Mouse (Mus musculus) forebrain, embryonic 16.5 days (tissue): ENCODE results near the gene Nav2. TPM values are rescaled to one million over a fixed set of nuclear protein-coding genes. Genes with fewer than 3 reads are reported as not detected.

Experiments used
- ATAC-seq: fragments of 200-750 bp; cut with Nextera tagmentation; 2 replicates; pipeline ENCODE4 v1.8.0; 2017; ENCODE audit warnings: mild to moderate bottlenecking, moderate library complexity
- H3K27ac ChIP-seq: fragments of 300-500 bp; sonication (generic); 2 replicates; pipeline ENCODE4 v1.5.1; 2014; ENCODE audit warnings: low read length, control low read depth
- H3K27me3 ChIP-seq: fragments of 300-500 bp; sonication (generic); replicated peaks from 2 replicates; pipeline ENCODE4 v1.6.1; 2014; ENCODE audit warnings: low read length; ENCODE audit not compliant: control insufficient read depth, insufficient read depth
- H3K36me3 ChIP-seq: fragments of 300-500 bp; sonication (generic); 2 replicates; pipeline ENCODE4 v1.6.1; 2014; ENCODE audit not compliant: control insufficient read depth, insufficient read depth
- H3K4me1 ChIP-seq: fragments of 300-500 bp; sonication (generic); replicated peaks from 2 replicates; pipeline ENCODE4 v1.6.1; 2014; ENCODE audit warnings: low read length; ENCODE audit not compliant: control insufficient read depth, insufficient read depth
- H3K4me2 ChIP-seq: fragments of 300-500 bp; sonication (generic); 2 replicates; pipeline ENCODE4 v1.6.1; 2014; ENCODE audit warnings: mild to moderate bottlenecking, low read length, control low read depth
- H3K4me3 ChIP-seq: fragments of 300-500 bp; sonication (generic); replicated peaks from 2 replicates; pipeline ENCODE4 v1.5.1; 2014; ENCODE audit warnings: mild to moderate bottlenecking, low read length, control low read depth
- H3K9ac ChIP-seq: fragments of 300-500 bp; sonication (generic); replicated peaks from 2 replicates; pipeline ENCODE4 v1.6.1; 2014; ENCODE audit warnings: low read depth, low read length, control low read depth
- H3K9me3 ChIP-seq: fragments of 300-500 bp; sonication (generic); 2 replicates; pipeline ENCODE4 v1.6.1; 2016; ENCODE audit warnings: low read length; ENCODE audit not compliant: control insufficient read depth
- WGBS: fragments of 180-500 bp; shearing (Covaris S2); extraction: QIAGEN DNeasy Blood & Tissue Kit; methylation state at CpG from one replicate; pipeline ENCODE4 v1.1.7; 2014; 5-methylcytosine and 5-hydroxymethylcytosine counted together
- polyA plus RNA-seq: library from polyadenylated mRNA; unstranded; fragments of >200 nt; fragmentation: Nextera tagmentation; extraction: Ambion mirVana; gene quantifications from 2 replicates; pipeline ENCODE4 v1.2.1, GENCODE M21; 2015

Nav2 gene
- polyA plus RNA-seq, 1 experiment from 2014 or later, result 35.2 TPM

GRCm38 (mm10) chr7:48917463-48917862, 8.9 kb downstream of the Nav2 start:
- WGBS, result 24% methylated on average over 5 of the region's 5 CpGs
- H3K27ac ChIP-seq, result no peak overlapping the region
- ATAC-seq, result no peak

GRCm38 (mm10) chr7:48917988-48918387, 9.5 kb downstream of the Nav2 start:
- H3K27me3 ChIP-seq, result peaks cover 16% of the 10 kb centered on the region
- no peaks in the 10 kb centered on the region for H3K9me3 ChIP-seq
- H3K27ac ChIP-seq, result no peak overlapping the region
- no peaks in the 10 kb centered on the region for H3K36me3 ChIP-seq
- H3K9ac ChIP-seq, result no peak overlapping the region
- 5% methylated on average over 5 of the region's 5 CpGs for WGBS
- no peak overlapping the region for H3K4me3 ChIP-seq
- H3K4me1 ChIP-seq, result no peaks in the 10 kb centered on the region
- ATAC-seq, result no peak
- no peak overlapping the region for H3K4me2 ChIP-seq

More at GRCm38 (mm10) chr7:48917463-48917862, 8.9 kb downstream of the Nav2 start:
- H3K4me1 ChIP-seq, result no peaks in the 10 kb centered on the region
- H3K4me2 ChIP-seq, result no peak overlapping the region
- no peak overlapping the region for H3K9ac ChIP-seq
- no peaks in the 10 kb centered on the region for H3K36me3 ChIP-seq
- no peak overlapping the region for H3K4me3 ChIP-seq
- H3K27me3 ChIP-seq, result peaks cover 16% of the 10 kb centered on the region
- H3K9me3 ChIP-seq, result no peaks in the 10 kb centered on the region

- ATAC-seq, result no peak
Measured at GRCm38 (mm10) chr7:48918389-48918788, 9.9 kb downstream of the Nav2 start.

GRCm38 (mm10) chr7:48923620-48924019, 15.1 kb downstream of the Nav2 start:
- Histone ChIP-seq H3K27ac (no peak overlapping the region), H3K9ac (no peak overlapping the region), H3K36me3 (no peaks in the 10 kb centered on the region), H3K9me3 (no peaks in the 10 kb centered on the region), H3K4me1 (no peaks in the 10 kb centered on the region), H3K4me3 (no peak overlapping the region), H3K27me3 (peaks cover 5% of the 10 kb centered on the region; the same call in 1 of the 2 replicates), H3K4me2 (no peak overlapping the region)
- 90% methylated on average over 10 of the region's 10 CpGs for WGBS
- ATAC-seq, result no peak

More at GRCm38 (mm10) chr7:48918389-48918788, 9.9 kb downstream of the Nav2 start:
- H3K9ac ChIP-seq, result no peak overlapping the region
- H3K27me3 ChIP-seq, result peaks cover 16% of the 10 kb centered on the region
- no peaks in the 10 kb centered on the region for H3K36me3 ChIP-seq
- no peak overlapping the region for H3K4me3 ChIP-seq
- no peak overlapping the region for H3K27ac ChIP-seq
- no peak overlapping the region for H3K4me2 ChIP-seq
- WGBS, result 20% methylated on average over 11 of the region's 11 CpGs
- no peaks in the 10 kb centered on the region for H3K4me1 ChIP-seq
- H3K9me3 ChIP-seq, result no peaks in the 10 kb centered on the region

- no peaks in the 10 kb centered on the region for H3K9me3 ChIP-seq
- H3K4me2 ChIP-seq, result no peak overlapping the region
- H3K27me3 ChIP-seq, result no peaks in the 10 kb centered on the region
- H3K36me3 ChIP-seq, result no peaks in the 10 kb centered on the region
- no peak for ATAC-seq
- H3K9ac ChIP-seq, result no peak overlapping the region
- 87% methylated on average over 3 of the region's 3 CpGs for WGBS
- H3K4me1 ChIP-seq, result no peaks in the 10 kb centered on the region
- no peak overlapping the region for H3K4me3 ChIP-seq
- no peak overlapping the region for H3K27ac ChIP-seq
Measured at GRCm38 (mm10) chr7:48925214-48925613, 16.7 kb downstream of the Nav2 start.

GRCm38 (mm10) chr7:48928364-48928763, 19.8 kb downstream of the Nav2 start:
- ATAC-seq, result peak; percentile 45; the same call in 1 of the 2 replicates
- H3K36me3 ChIP-seq, result no peaks in the 10 kb centered on the region
- H3K9ac ChIP-seq, result no peak overlapping the region
- H3K4me3 ChIP-seq, result no peak overlapping the region
- H3K27me3 ChIP-seq, result no peaks in the 10 kb centered on the region
- H3K4me1 ChIP-seq, result no peaks in the 10 kb centered on the region
- no peak overlapping the region for H3K4me2 ChIP-seq
- H3K9me3 ChIP-seq, result no peaks in the 10 kb centered on the region
- 7% methylated on average over 3 of the region's 3 CpGs for WGBS
- no peak overlapping the region for H3K27ac ChIP-seq

- WGBS, result 39% methylated on average over 5 of the region's 5 CpGs
- Histone ChIP-seq H3K4me1 (no peaks in the 10 kb centered on the region), H3K36me3 (no peaks in the 10 kb centered on the region), H3K4me2 (no peak overlapping the region), H3K9me3 (no peaks in the 10 kb centered on the region), H3K4me3 (no peak overlapping the region), H3K9ac (no peak overlapping the region), H3K27me3 (no peaks in the 10 kb centered on the region; the same call in 1 of the 2 replicates), H3K27ac (no peak overlapping the region)
- no peak for ATAC-seq
Measured at GRCm38 (mm10) chr7:48930399-48930798, 21.9 kb downstream of the Nav2 start.

- H3K36me3 ChIP-seq, result no peaks in the 10 kb centered on the region
- no peak overlapping the region for H3K4me2 ChIP-seq
- no peak overlapping the region for H3K4me3 ChIP-seq
- H3K27ac ChIP-seq, result no peak overlapping the region
- ATAC-seq, result no peak
- H3K4me1 ChIP-seq, result no peaks in the 10 kb centered on the region
- 88% methylated on average over 2 of the region's 2 CpGs for WGBS
- no peak overlapping the region for H3K9ac ChIP-seq
- peaks cover 2% of the 10 kb centered on the region for H3K27me3 ChIP-seq
- H3K9me3 ChIP-seq, result no peaks in the 10 kb centered on the region
Measured at GRCm38 (mm10) chr7:48932138-48932537, 23.6 kb downstream of the Nav2 start.

GRCm38 (mm10) chr7:48934816-48935215, 26.3 kb downstream of the Nav2 start:
- Histone ChIP-seq H3K4me1 (no peaks in the 10 kb centered on the region), H3K9ac (no peak overlapping the region), H3K36me3 (no peaks in the 10 kb centered on the region), H3K27me3 (peaks cover 2% of the 10 kb centered on the region), H3K9me3 (no peaks in the 10 kb centered on the region), H3K4me2 (no peak overlapping the region), H3K27ac (no peak overlapping the region), H3K4me3 (no peak overlapping the region)
- ATAC-seq, result no peak
- 89% methylated on average over 2 of the region's 2 CpGs for WGBS

- Histone ChIP-seq H3K4me1 (no peaks in the 10 kb centered on the region), H3K4me2 (no peak overlapping the region), H3K9me3 (no peaks in the 10 kb centered on the region), H3K9ac (no peak overlapping the region), H3K27ac (no peak overlapping the region), H3K27me3 (peaks cover 6% of the 10 kb centered on the region), H3K4me3 (no peak overlapping the region), H3K36me3 (no peaks in the 10 kb centered on the region)
- ATAC-seq, result no peak
- whole genome bisulfite sequencing, result 85% methylated on average over 11 of the region's 11 CpGs
Measured at GRCm38 (mm10) chr7:48937562-48937961, 29.0 kb downstream of the Nav2 start.
